Mouse (Mus musculus) hindbrain, embryonic 15.5 days (tissue): ENCODE measurements at regions not wholly inside any gene's neighbourhood (a gene's known extent, or its start where the extent isn't known, plus 50 kb on each side); places are given as distances from the start of the nearest gene placed in this dataset.
"Not testable (repeated sequence)": the region's sequence is repeated elsewhere in the genome, so short reads cannot be mapped to it uniquely, and the experiment has no call there.

Experiments used
- ATAC-seq: fragments of 200-750 bp; cut with Nextera tagmentation; 2 replicates; pipeline ENCODE4 v1.8.0; 2017; ENCODE audit warnings: low read depth, moderate number of reproducible peaks, moderate TSS enrichment; ENCODE audit not compliant: low FRiP score
- H3K27ac ChIP-seq: fragments of 300-500 bp; sonication (generic); replicated peaks from 2 replicates; pipeline ENCODE4 v1.5.1; 2015; ENCODE audit warnings: mild to moderate bottlenecking, inconsistent platforms
- H3K27me3 ChIP-seq: fragments of 300-500 bp; sonication (generic); 2 replicates; pipeline ENCODE4 v1.6.1; 2015; ENCODE audit warnings: control low read depth, inconsistent platforms
- H3K36me3 ChIP-seq: fragments of 300-500 bp; sonication (generic); 2 replicates; pipeline ENCODE4 v1.6.1; 2015; ENCODE audit warnings: control low read depth, inconsistent platforms
- H3K4me1 ChIP-seq: fragments of 300-500 bp; sonication (generic); replicated peaks from 2 replicates; pipeline ENCODE4 v1.6.1; 2015; ENCODE audit warnings: control low read depth, inconsistent platforms
- H3K4me2 ChIP-seq: fragments of 300-500 bp; sonication (generic); 2 replicates; pipeline ENCODE4 v1.6.1; 2015; ENCODE audit warnings: moderate library complexity, mild to moderate bottlenecking, inconsistent platforms
- H3K4me3 ChIP-seq: fragments of 300-500 bp; sonication (generic); 2 replicates; pipeline ENCODE4 v1.5.1; 2015; ENCODE audit warnings: mild to moderate bottlenecking, inconsistent platforms
- H3K9ac ChIP-seq: fragments of 300-500 bp; sonication (generic); 2 replicates; pipeline ENCODE4 v1.6.1; 2015; ENCODE audit warnings: inconsistent platforms
- H3K9me3 ChIP-seq: fragments of 300-500 bp; sonication (generic); 2 replicates; pipeline ENCODE4 v1.6.1; 2016; ENCODE audit warnings: control low read depth, inconsistent platforms
- WGBS: fragments of 180-500 bp; shearing (Covaris S2); methylation state at CpG from one replicate; pipeline ENCODE4 v1.1.7; 2015; 5-methylcytosine and 5-hydroxymethylcytosine counted together

GRCm38 (mm10) chr1:7388627-7389026 lies 2580.9 kb downstream of the Gm37988 start:
- Histone ChIP-seq H3K9me3 (no peaks in the 10 kb centered on the region), H3K9ac (no peak overlapping the region), H3K4me2 (no peak overlapping the region), H3K27me3 (no peaks in the 10 kb centered on the region), H3K4me1 (no peaks in the 10 kb centered on the region), H3K27ac (no peak overlapping the region), H3K4me3 (no peak overlapping the region), H3K36me3 (no peaks in the 10 kb centered on the region)
- ATAC-seq, result no peak
- 91% methylated on average over 1 of the region's 1 CpGs for WGBS

- Histone ChIP-seq H3K27me3 (no peaks in the 10 kb centered on the region), H3K4me3 (no peak overlapping the region), H3K27ac (no peak overlapping the region), H3K36me3 (no peaks in the 10 kb centered on the region), H3K4me2 (no peak overlapping the region), H3K9me3 (no peaks in the 10 kb centered on the region), H3K4me1 (no peaks in the 10 kb centered on the region), H3K9ac (no peak overlapping the region)
- ATAC-seq, result no peak
Measured at GRCm38 (mm10) chr1:7393508-7393907, 2585.8 kb downstream of the Gm37988 start.

GRCm38 (mm10) chr1:7394161-7394560 lies 2586.5 kb downstream of the Gm37988 start:
- Histone ChIP-seq H3K27me3 (no peaks in the 10 kb centered on the region), H3K36me3 (no peaks in the 10 kb centered on the region), H3K9me3 (no peaks in the 10 kb centered on the region), H3K4me3 (no peak overlapping the region), H3K9ac (no peak overlapping the region), H3K4me1 (no peaks in the 10 kb centered on the region), H3K4me2 (no peak overlapping the region), H3K27ac (no peak overlapping the region)
- WGBS, result 98% methylated on average over 6 of the region's 6 CpGs
- ATAC-seq, result no peak

GRCm38 (mm10) chr1:7395527-7395926 lies 2587.8 kb downstream of the Gm37988 start:
- H3K4me2 ChIP-seq, result no peak overlapping the region
- 93% methylated on average over 8 of the region's 8 CpGs for WGBS
- H3K27ac ChIP-seq, result no peak overlapping the region
- no peaks in the 10 kb centered on the region for H3K36me3 ChIP-seq
- H3K27me3 ChIP-seq, result no peaks in the 10 kb centered on the region
- no peaks in the 10 kb centered on the region for H3K4me1 ChIP-seq
- no peak overlapping the region for H3K4me3 ChIP-seq
- H3K9me3 ChIP-seq, result no peaks in the 10 kb centered on the region
- ATAC-seq, result no peak
- no peak overlapping the region for H3K9ac ChIP-seq

- ATAC-seq, result peak; percentile 91
- H3K4me3 ChIP-seq, result peak overlapping the region; percentile 68
- peak overlapping the region; percentile 88 for H3K27ac ChIP-seq
- H3K27me3 ChIP-seq, result no peaks in the 10 kb centered on the region
- H3K4me1 ChIP-seq, result no peaks in the 10 kb centered on the region
- peak overlapping the region; percentile 57 for H3K4me2 ChIP-seq
- peak overlapping the region; percentile 58 for H3K9ac ChIP-seq
- no peaks in the 10 kb centered on the region for H3K36me3 ChIP-seq
- 10% methylated on average over 26 of the region's 26 CpGs for WGBS
- H3K9me3 ChIP-seq, result no peaks in the 10 kb centered on the region
Measured at GRCm38 (mm10) chr1:7396867-7397806, 2589.4 kb downstream of the Gm37988 start.

- no peaks in the 10 kb centered on the region for H3K4me1 ChIP-seq
- peak overlapping the region; percentile 73 for H3K9ac ChIP-seq
- under 1% methylated on average over 45 of the region's 46 CpGs for WGBS
- H3K9me3 ChIP-seq, result no peaks in the 10 kb centered on the region
- ATAC-seq, result peak; percentile 99
- H3K36me3 ChIP-seq, result no peaks in the 10 kb centered on the region
- H3K27ac ChIP-seq, result peak overlapping the region; percentile 88
- peak overlapping the region; percentile 70 for H3K4me2 ChIP-seq
- peak overlapping the region; percentile 68 for H3K4me3 ChIP-seq
- no peaks in the 10 kb centered on the region for H3K27me3 ChIP-seq
Measured at GRCm38 (mm10) chr1:7397807-7398446, 2590.2 kb downstream of the Gm37988 start.

- 54% methylated on average over 14 of the region's 14 CpGs for WGBS
- Histone ChIP-seq H3K9me3 (no peaks in the 10 kb centered on the region), H3K4me1 (no peaks in the 10 kb centered on the region), H3K27me3 (no peaks in the 10 kb centered on the region), H3K4me2 (peak overlapping the region; percentile 70), H3K4me3 (peak overlapping the region; percentile 68), H3K9ac (peak overlapping the region; percentile 73), H3K36me3 (no peaks in the 10 kb centered on the region), H3K27ac (peak overlapping the region; percentile 82)
- no peak for ATAC-seq
Measured at GRCm38 (mm10) chr1:7398678-7399218, 2591.1 kb downstream of the Gm37988 start.

- H3K4me1 ChIP-seq, H3K36me3 ChIP-seq, H3K4me2 ChIP-seq, H3K27me3 ChIP-seq, H3K9ac ChIP-seq, H3K4me3 ChIP-seq, ATAC-seq, H3K27ac ChIP-seq, H3K9me3 ChIP-seq: not testable (repeated sequence)
- WGBS, result 77% methylated on average over 5 of the region's 5 CpGs
Measured at GRCm38 (mm10) chr1:7405651-7406050, 2598.0 kb downstream of the Gm37988 start.

GRCm38 (mm10) chr1:7414444-7414843 lies 2606.8 kb downstream of the Gm37988 start:
- no peak overlapping the region for H3K4me2 ChIP-seq
- no peak overlapping the region for H3K27ac ChIP-seq
- no peak overlapping the region for H3K9ac ChIP-seq
- no peaks in the 10 kb centered on the region for H3K4me1 ChIP-seq
- no peaks in the 10 kb centered on the region for H3K36me3 ChIP-seq
- 90% methylated on average over 1 of the region's 1 CpGs for WGBS
- H3K9me3 ChIP-seq, result no peaks in the 10 kb centered on the region
- no peak overlapping the region for H3K4me3 ChIP-seq
- no peak for ATAC-seq
- no peaks in the 10 kb centered on the region for H3K27me3 ChIP-seq

GRCm38 (mm10) chr1:7451660-7452155 lies 2644.0 kb downstream of the Gm37988 start:
- Histone ChIP-seq H3K27me3 (no peaks in the 10 kb centered on the region), H3K27ac (no peak overlapping the region), H3K9me3 (no peaks in the 10 kb centered on the region), H3K36me3 (no peaks in the 10 kb centered on the region), H3K9ac (no peak overlapping the region), H3K4me2 (no peak overlapping the region), H3K4me3 (no peak overlapping the region), H3K4me1 (no peaks in the 10 kb centered on the region)
- WGBS, result 92% methylated on average over 3 of the region's 3 CpGs
- ATAC-seq, result no peak

- 83% methylated on average over 2 of the region's 2 CpGs for WGBS
- Histone ChIP-seq H3K9ac (no peak overlapping the region), H3K9me3 (no peaks in the 10 kb centered on the region), H3K4me1 (no peaks in the 10 kb centered on the region), H3K36me3 (no peaks in the 10 kb centered on the region), H3K27me3 (no peaks in the 10 kb centered on the region), H3K4me2 (no peak overlapping the region), H3K4me3 (no peak overlapping the region), H3K27ac (no peak overlapping the region)
- no peak for ATAC-seq
Measured at GRCm38 (mm10) chr1:7454931-7455330, 2647.2 kb downstream of the Gm37988 start.

GRCm38 (mm10) chr1:7457895-7458294 lies 2650.2 kb downstream of the Gm37988 start:
- no peak for ATAC-seq
- Histone ChIP-seq H3K9ac (no peak overlapping the region), H3K36me3 (no peaks in the 10 kb centered on the region), H3K4me3 (no peak overlapping the region), H3K27ac (no peak overlapping the region), H3K9me3 (no peaks in the 10 kb centered on the region), H3K4me1 (no peaks in the 10 kb centered on the region), H3K27me3 (no peaks in the 10 kb centered on the region), H3K4me2 (no peak overlapping the region)
